Mouse (Mus musculus) forebrain, embryonic 11.5 days (tissue): ENCODE measurements at regions not wholly inside any gene's neighbourhood (a gene's known extent, or its start where the extent isn't known, plus 50 kb on each side); places are given as distances from the start of the nearest gene placed in this dataset.
A peak's percentile ranks its signal among the peaks of the same experiment; 100 is the strongest.

Experiments used
- ATAC-seq: fragments of 200-750 bp; cut with Nextera tagmentation; replicated peaks from 2 replicates; pipeline ENCODE4 v1.8.0; 2017; ENCODE audit warnings: moderate TSS enrichment; ENCODE audit not compliant: low FRiP score
- DNase-seq: peaks from one replicate; pipeline ENCODE4 v3.0.0-alpha.2; 2017; ENCODE audit warnings: low spot score
- H3K27ac ChIP-seq: fragments of 300-500 bp; sonication (generic); 2 replicates; pipeline ENCODE4 v1.5.1; 2014; ENCODE audit warnings: low read depth, low read length
- H3K27me3 ChIP-seq: fragments of 300-500 bp; sonication (generic); 2 replicates; pipeline ENCODE4 v1.6.1; 2014; ENCODE audit warnings: mild to moderate bottlenecking, low read length, mixed read lengths; ENCODE audit not compliant: control insufficient read depth, insufficient read depth
- H3K36me3 ChIP-seq: fragments of 300-500 bp; sonication (generic); 2 replicates; pipeline ENCODE4 v1.6.1; 2014; ENCODE audit warnings: mild to moderate bottlenecking, low read length, moderate library complexity, mixed read lengths; ENCODE audit not compliant: control insufficient read depth, insufficient read depth
- H3K4me1 ChIP-seq: fragments of 300-500 bp; sonication (generic); replicated peaks from 2 replicates; pipeline ENCODE4 v1.6.1; 2014; ENCODE audit warnings: low read length, mixed read lengths; ENCODE audit not compliant: control insufficient read depth, insufficient read depth
- H3K4me2 ChIP-seq: fragments of 300-500 bp; sonication (generic); 2 replicates; pipeline ENCODE4 v1.6.1; 2014; ENCODE audit warnings: low read depth, mild to moderate bottlenecking, low read length, moderate library complexity, mixed read lengths; ENCODE audit not compliant: severe bottlenecking
- H3K4me3 ChIP-seq: fragments of 300-500 bp; sonication (generic); 2 replicates; pipeline ENCODE4 v1.5.1; 2014; ENCODE audit warnings: low read depth, low read length
- H3K9ac ChIP-seq: fragments of 300-500 bp; sonication (generic); 2 replicates; pipeline ENCODE4 v1.6.1; 2014; ENCODE audit warnings: low read length
- H3K9me3 ChIP-seq: fragments of 300-500 bp; sonication (generic); 2 replicates; pipeline ENCODE4 v1.6.1; 2016; ENCODE audit warnings: low read length, mixed read lengths; ENCODE audit not compliant: control insufficient read depth
- WGBS: fragments of 180-500 bp; shearing (Covaris S2); extraction: QIAGEN DNeasy Blood & Tissue Kit; methylation state at CpG from one replicate; pipeline ENCODE4 v1.1.7; 2014; 5-methylcytosine and 5-hydroxymethylcytosine counted together

- no peaks in the 10 kb centered on the region for H3K9me3 ChIP-seq
- no peak overlapping the region for H3K4me3 ChIP-seq
- no peaks in the 10 kb centered on the region for H3K4me1 ChIP-seq
- H3K27ac ChIP-seq, result no peak overlapping the region
- DNase-seq (no peak), ATAC-seq (no peak)
- H3K4me2 ChIP-seq, result no peak overlapping the region
- no peaks in the 10 kb centered on the region for H3K36me3 ChIP-seq
- H3K27me3 ChIP-seq, result no peaks in the 10 kb centered on the region
- H3K9ac ChIP-seq, result no peak overlapping the region
- 86% methylated on average over 4 of the region's 4 CpGs for WGBS
Measured at GRCm38 (mm10) chr12:97529556-97529955, 729.7 kb downstream of the Galc start.

DNA sequence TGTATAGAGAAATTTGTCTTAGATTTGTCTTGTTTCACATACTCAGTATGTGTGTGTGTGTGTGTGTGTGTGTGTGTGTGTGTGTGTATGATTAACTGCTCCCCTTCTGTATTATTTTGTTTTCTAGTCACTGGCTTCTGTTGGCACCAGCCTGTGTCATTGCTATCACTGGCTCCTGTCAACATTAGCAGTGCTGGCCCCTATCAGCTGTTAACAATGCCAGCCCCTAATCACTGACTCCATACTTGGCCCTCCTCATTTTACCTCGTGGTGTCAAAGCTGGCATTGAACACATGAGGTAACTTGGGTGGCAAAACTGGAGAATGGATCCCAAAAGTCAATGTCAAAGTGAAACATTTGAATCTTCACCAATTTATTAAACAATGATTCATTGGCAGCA lies 733.3 kb downstream of the Galc start:
- no peak for DNase-seq
- no peak for ATAC-seq
- no peaks in the 10 kb centered on the region for H3K27me3 ChIP-seq
- 73% methylated on average over 1 of the region's 1 CpGs for WGBS
- no peaks in the 10 kb centered on the region for H3K4me1 ChIP-seq
- H3K36me3 ChIP-seq, result no peaks in the 10 kb centered on the region
- no peak overlapping the region for H3K4me2 ChIP-seq
- H3K9me3 ChIP-seq, result no peaks in the 10 kb centered on the region
- H3K9ac ChIP-seq, result no peak overlapping the region
- H3K4me3 ChIP-seq, result no peak overlapping the region
- H3K27ac ChIP-seq, result no peak overlapping the region

DNA sequence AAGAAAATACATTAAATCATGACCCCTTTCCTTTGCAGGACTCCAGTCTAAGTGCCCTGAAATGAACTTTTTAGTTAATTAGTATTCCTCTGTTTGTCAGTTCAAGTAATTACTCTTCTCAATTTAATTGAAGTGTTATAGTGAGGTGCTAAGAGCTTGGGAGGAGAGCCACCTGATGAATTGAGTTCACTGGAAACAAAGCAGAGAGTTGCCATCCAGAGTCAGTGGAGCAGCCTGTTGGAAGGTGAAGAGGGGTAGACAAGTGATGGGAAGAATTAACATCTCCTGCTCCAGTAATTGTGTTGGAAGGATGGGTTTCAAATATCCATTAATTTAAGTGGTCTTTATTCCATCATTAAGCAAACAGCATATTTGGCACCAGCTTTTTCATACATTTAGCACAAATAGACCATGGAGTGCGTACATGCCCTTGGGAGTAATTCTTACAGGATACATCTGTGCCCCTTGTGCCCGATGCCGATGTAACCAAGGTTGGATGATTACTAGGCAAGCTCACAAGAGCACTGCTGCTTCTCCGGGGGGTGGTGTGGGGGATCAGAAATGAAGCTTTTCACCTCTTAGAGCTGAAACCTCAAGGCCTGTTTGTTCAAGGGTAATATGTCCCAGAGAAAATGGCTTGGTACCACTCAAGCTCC lies 739.3 kb downstream of the Galc start:
- WGBS, result 73% methylated on average over 4 of the region's 4 CpGs
- ATAC-seq, result peak; percentile 40; the same call in 1 of the 2 replicates

GRCm38 (mm10) chr12:97517534-97517933 lies 741.7 kb downstream of the Galc start:
- no peak overlapping the region for H3K4me3 ChIP-seq
- no peaks in the 10 kb centered on the region for H3K27me3 ChIP-seq
- 89% methylated on average over 2 of the region's 2 CpGs for WGBS
- H3K9me3 ChIP-seq, result no peaks in the 10 kb centered on the region
- H3K36me3 ChIP-seq, result no peaks in the 10 kb centered on the region
- H3K4me2 ChIP-seq, result no peak overlapping the region
- DNase-seq (no peak), ATAC-seq (no peak)
- no peaks in the 10 kb centered on the region for H3K4me1 ChIP-seq
- H3K27ac ChIP-seq, result no peak overlapping the region
- H3K9ac ChIP-seq, result no peak overlapping the region

More for the DNA sequence above, 739.3 kb downstream of the Galc start:
- Histone ChIP-seq H3K9ac (no peak overlapping the region), H3K27me3 (no peaks in the 10 kb centered on the region), H3K27ac (no peak overlapping the region), H3K4me1 (no peaks in the 10 kb centered on the region), H3K9me3 (no peaks in the 10 kb centered on the region), H3K36me3 (no peaks in the 10 kb centered on the region), H3K4me3 (no peak overlapping the region), H3K4me2 (no peak overlapping the region)
- DNase-seq, result no peak

GRCm38 (mm10) chr12:97515805-97516204 lies 743.5 kb downstream of the Galc start:
- H3K9me3 ChIP-seq, result no peaks in the 10 kb centered on the region
- H3K4me2 ChIP-seq, result no peak overlapping the region
- H3K4me3 ChIP-seq, result no peak overlapping the region
- no peaks in the 10 kb centered on the region for H3K36me3 ChIP-seq
- no peak overlapping the region for H3K27ac ChIP-seq
- H3K9ac ChIP-seq, result no peak overlapping the region
- no peaks in the 10 kb centered on the region for H3K27me3 ChIP-seq
- ATAC-seq, result no peak
- H3K4me1 ChIP-seq, result no peaks in the 10 kb centered on the region
- DNase-seq, result no peak
- WGBS, result 95% methylated on average over 5 of the region's 5 CpGs

DNA sequence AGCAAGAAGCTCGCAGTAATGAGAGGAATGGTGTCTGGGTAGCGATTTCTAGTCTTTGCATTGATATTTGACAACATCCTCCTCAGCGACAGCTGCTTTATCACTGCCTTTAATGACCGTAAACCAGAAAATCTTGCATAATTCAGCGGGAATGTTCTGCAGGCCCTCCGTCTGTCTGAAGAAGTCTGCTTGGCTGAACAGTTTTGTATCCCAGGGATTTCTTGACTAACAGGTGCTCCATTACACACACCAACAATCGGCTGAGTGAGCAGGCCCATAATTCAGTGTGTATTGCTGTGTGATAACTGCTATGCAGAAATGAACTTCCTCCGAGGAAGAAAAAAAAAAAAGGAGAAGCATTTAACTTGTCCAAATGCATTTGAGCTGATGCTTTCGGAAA lies 747.4 kb downstream of the Galc start:
- H3K4me2 ChIP-seq, result no peak overlapping the region
- ATAC-seq (no peak), DNase-seq (no peak)
- no peaks in the 10 kb centered on the region for H3K4me1 ChIP-seq
- H3K27me3 ChIP-seq, result no peaks in the 10 kb centered on the region
- H3K9ac ChIP-seq, result no peak overlapping the region
- WGBS, result 71% methylated on average over 9 of the region's 9 CpGs
- H3K9me3 ChIP-seq, result no peaks in the 10 kb centered on the region
- no peak overlapping the region for H3K27ac ChIP-seq
- no peaks in the 10 kb centered on the region for H3K36me3 ChIP-seq
- H3K4me3 ChIP-seq, result no peak overlapping the region

GRCm38 (mm10) chr12:97501441-97501840 lies 757.8 kb downstream of the Galc start:
- H3K36me3 ChIP-seq, result no peaks in the 10 kb centered on the region
- H3K4me2 ChIP-seq, result no peak overlapping the region
- no peak overlapping the region for H3K4me3 ChIP-seq
- DNase-seq, result no peak
- H3K9me3 ChIP-seq, result no peaks in the 10 kb centered on the region
- no peak for ATAC-seq
- no peaks in the 10 kb centered on the region for H3K4me1 ChIP-seq
- H3K27ac ChIP-seq, result no peak overlapping the region
- no peak overlapping the region for H3K9ac ChIP-seq
- H3K27me3 ChIP-seq, result no peaks in the 10 kb centered on the region
- 93% methylated on average over 2 of the region's 2 CpGs for WGBS

DNA sequence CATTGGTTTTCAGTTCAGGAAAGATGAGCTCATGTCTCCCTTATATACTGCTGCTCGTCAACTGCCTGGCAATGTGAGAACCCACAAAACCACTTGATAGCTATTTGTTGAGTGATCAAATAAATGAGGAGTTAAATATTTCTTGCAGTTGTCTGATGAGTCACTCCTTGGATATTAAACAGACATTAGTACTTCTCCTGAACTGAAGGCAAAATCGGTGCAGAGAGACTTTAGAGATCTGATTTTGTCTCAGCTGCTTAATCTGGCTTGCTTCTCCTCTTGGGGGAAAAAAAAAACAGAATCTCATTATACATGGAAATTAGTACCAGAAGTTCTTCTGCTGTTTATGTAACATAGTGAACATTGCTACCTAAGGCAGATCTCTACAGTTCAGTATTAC lies 775.7 kb downstream of the Galc start:
- Histone ChIP-seq H3K4me1 (no peaks in the 10 kb centered on the region), H3K9ac (no peak overlapping the region), H3K9me3 (no peaks in the 10 kb centered on the region), H3K27me3 (no peaks in the 10 kb centered on the region), H3K27ac (no peak overlapping the region), H3K4me2 (no peak overlapping the region), H3K4me3 (no peak overlapping the region), H3K36me3 (no peaks in the 10 kb centered on the region)
- ATAC-seq, result no peak
- 70% methylated on average over 2 of the region's 2 CpGs for WGBS
- DNase-seq, result no peak

DNA sequence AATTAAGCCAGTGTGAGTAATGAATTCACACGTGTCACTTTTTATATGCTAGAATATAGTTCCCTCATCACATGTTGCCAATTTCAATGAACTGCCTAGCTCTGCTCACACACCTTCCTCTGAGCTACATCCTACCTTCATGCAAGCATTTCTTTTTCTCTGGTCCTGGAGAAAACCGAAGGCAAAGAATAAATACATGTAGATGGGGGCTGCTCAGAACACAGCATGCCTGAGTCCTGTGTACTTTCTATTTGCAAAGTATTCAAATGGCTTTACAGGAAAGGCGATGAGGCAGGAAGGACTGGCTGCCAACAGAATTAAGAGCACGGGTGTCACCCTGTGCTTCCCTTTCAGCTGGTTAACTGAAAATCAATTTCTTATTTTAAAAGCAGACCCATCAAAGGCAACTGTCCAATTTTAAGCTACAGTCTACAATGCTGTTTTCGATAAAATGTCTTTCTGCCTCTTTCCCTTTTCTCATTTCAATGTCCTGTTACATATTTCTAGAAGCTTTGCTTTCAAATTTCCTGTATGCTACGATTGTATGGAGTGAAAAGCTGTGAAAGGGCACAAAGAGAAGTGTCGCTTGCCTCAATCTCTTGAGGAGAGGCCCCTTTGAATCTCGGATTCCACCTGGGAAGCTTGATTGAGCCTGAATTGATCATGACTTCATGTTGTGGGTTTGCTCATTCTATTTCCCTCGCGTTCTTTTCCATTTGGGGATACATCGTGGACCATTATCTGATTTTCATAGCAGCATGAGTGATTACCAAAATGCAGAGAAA lies 782.6 kb downstream of the Galc start:
- Histone ChIP-seq H3K27ac (no peak overlapping the region), H3K9ac (no peak overlapping the region), H3K4me3 (no peak overlapping the region), H3K4me2 (no peak overlapping the region), H3K4me1 (no peaks in the 10 kb centered on the region; the same call in 1 of the 2 replicates), H3K36me3 (no peaks in the 10 kb centered on the region), H3K27me3 (no peaks in the 10 kb centered on the region), H3K9me3 (no peaks in the 10 kb centered on the region)
- ATAC-seq, result peak; percentile 21; the same call in 1 of the 2 replicates
- 24% methylated on average over 11 of the region's 11 CpGs for WGBS
- DNase-seq, result no peak
